Mouse (Mus musculus): ENCODE data around the gene Tkfc.

DNA sequence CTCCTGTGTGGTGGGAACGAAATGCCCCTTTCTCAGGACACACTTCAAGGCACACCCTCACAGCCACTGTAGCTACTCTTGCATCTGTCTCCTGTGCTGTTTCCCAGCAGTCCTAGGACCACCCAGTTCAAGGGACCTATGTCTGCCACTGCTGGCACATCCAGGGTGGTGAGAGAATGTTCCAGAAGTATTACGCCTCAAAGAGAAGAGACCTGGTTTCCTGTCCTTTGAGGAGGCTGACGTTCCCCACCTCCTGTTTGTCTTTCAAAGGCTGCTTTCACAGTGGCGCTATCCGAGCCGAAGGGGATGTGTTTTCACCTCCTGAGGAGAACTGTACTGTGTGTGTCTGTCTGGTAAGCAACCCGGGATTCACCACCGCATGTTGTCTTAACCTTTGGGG, 42.7 kb upstream of the Tkfc start:
- TF ChIP-seq CTCF (IDR thresholded peaks at IDR 0.05; ENCODE audit: borderline replicate concordance, extremely low read depth, insufficient read depth, insufficient read length) = no peak
- no peak for TF ChIP-seq POLR2A (IDR thresholded peaks at IDR 0.05; ENCODE audit: borderline replicate concordance, extremely low read depth, insufficient read depth, insufficient read length, poor library complexity, severe bottlenecking)

Measured in brain, embryonic 14.5 days (tissue).